Mouse (Mus musculus): ENCODE results near the gene Nol4l.
"Not testable (repeated sequence)": the region's sequence is repeated elsewhere in the genome, so short reads cannot be mapped to it uniquely, and the experiment has no call there.

The Nol4l gene

DNA sequence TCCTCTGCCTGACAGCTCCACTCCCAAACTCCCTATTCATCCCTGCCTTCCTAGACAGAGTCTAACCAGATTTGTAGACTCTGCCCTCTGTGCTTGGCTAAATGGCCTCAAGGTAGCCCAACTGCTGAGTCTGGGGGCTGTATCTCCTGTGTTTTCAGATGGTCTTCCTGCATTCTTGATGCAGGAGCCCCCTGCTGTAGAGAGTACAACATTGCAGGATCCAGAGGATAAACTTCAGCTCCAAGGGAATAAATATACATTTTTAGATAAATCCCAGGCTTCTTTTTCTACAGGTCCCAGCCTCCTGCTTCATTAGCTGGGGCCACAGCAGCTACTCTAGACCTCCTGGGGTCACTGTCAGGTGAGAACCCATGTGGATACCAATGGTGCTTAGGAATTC is 108.5 kb downstream of the Nol4l start:
- DNase-seq (ENCODE audit: low read depth, low spot score): no peak

DNA sequence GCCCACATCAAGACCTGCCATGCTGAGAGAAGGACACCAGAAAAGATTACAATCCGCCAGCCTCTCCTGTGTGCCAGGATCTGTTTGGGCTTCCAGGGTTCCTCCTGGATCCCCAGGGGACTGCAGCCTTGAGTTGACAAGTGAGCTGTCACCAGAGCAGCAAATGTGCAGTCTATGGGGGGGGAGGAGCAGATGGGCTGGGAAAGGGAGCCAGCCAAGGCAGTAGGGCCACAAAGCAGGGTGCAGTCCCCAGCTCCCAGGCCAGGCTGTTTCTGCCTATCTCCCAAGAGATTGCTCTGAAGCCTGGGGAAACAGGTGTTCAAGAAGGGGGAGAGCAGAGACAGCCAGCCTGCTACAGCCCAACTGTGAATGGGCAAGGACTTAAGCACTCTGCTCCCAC is 111.4 kb downstream of the Nol4l start:
- no peak for DNase-seq (ENCODE audit: low read depth, low spot score)

DNA sequence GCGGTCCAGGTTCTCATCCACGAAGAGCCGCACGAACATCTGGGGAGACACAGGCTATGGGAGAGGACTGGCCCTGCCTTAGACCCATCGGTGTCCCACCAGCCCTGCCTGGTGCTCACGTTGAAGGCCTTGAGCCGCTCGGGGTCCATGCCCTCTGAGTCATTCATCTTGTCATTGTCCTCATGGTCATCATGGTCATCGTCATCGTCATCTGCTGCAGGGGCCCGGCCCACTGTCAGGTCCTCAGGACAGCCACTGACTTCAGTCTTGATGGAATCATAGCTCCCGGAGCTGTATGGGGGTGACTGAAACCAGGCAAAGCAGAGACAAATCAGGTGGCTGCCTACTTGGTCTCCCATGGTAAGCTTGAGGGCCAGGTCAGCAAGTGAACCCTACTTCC is 111.9 kb downstream of the Nol4l start:
- no peak for DNase-seq (ENCODE audit: low read depth, low spot score)

DNA sequence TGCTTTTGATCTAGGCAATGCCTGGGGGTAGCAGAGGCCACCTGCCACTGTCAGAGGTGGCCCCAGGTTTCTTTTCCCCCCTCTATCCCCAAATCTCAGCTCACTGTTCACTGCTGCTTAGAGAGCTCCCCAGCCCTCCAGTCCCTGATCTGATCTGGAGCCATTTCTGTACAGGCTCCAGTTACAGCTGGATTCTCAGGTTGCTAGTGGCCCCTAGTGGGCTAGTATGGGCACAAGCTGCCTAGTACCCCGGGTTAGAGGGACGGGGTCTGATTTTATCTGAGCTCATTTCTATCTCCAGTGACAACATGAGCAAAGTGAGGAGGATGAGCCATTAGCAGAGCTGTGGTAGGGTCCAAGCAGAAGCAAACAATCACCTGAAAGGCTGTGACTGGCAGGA is 115.2 kb downstream of the Nol4l start:
- DNase-seq (ENCODE audit: low read depth, low spot score): no peak

DNA sequence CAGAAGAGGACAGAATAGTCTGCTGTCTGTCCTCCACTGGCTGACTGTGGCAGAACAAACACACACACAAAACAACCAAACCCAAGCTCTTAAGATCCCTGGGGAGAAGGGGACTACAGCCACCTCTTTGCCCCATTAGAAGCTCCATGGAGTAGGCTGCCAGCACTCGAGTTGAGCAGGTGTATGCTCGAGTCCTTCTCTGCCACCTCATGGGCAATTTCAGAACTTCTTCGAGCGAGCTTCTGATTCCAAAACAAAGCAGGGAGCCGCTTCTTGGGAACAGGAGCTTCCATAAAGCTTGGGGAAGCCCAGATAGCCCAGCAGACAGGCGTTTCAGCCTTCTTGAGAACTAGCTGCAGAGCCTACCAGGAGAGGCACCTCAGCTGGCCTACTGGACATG is 117.2 kb downstream of the Nol4l start:
- no peak for DNase-seq (ENCODE audit: low read depth, low spot score)

DNA sequence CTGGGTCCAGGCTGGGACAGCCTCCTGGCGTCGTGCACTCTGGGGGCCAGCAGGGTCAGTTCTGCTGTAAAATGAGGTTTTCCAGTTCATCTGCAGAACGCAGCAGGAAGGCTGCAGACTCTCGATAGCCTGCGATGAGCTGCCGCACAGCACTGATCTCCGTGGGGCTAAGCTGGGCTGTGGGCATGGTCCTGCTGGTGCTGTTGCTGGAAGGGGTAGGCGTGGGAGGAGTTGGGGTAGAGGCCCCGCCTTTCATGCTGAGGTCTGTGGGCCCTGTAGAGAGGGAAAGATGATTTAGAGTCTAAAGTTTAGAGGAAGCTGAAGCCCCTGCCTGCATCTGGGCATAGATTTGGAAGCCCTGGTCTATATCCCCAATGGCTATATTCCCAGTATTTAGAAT is 118.2 kb downstream of the Nol4l start:
- DNase-seq (ENCODE audit: low read depth, low spot score): no peak

DNA sequence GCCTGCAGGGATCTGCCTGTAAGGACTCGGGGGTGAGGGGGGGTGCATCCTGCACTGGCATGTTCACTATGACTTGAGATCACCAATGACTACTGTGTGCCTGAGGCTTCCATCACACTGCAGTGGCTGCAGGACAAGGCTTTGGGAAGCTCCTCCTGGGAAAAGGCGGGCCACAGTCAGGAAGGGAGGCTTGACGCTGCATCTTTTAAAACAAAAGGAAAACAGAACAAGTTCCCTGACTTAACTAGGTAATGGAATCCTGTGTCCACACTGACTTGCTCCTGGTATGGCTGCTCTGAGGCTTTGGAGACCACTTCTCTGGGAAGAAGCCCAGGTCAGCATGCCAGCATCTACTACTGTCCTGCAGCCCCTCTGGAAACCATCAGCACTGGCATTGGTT is 120.8 kb downstream of the Nol4l start:
- no peak for DNase-seq (ENCODE audit: low read depth, low spot score)

DNA sequence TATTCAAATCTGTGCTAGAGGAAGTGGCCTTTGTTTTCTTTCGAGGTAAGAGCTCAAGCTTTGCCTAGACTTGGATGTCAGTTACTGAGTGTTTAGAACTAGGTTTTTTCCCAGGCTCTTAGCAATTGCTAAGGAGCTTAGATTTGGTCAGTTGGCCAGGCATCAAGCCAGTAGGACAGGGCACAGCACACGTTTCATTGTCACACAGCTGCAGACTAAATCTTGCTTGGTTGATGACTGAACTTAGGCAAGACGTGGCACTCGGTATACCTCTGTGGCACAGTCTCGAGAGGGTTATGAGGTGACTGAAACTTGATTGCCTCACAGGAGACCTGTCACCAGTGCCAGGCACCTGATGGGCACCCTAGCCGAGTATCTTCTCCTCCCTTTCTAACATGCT is 122.9 kb downstream of the Nol4l start:
- no peak for DNase-seq (ENCODE audit: low read depth, low spot score)

DNA sequence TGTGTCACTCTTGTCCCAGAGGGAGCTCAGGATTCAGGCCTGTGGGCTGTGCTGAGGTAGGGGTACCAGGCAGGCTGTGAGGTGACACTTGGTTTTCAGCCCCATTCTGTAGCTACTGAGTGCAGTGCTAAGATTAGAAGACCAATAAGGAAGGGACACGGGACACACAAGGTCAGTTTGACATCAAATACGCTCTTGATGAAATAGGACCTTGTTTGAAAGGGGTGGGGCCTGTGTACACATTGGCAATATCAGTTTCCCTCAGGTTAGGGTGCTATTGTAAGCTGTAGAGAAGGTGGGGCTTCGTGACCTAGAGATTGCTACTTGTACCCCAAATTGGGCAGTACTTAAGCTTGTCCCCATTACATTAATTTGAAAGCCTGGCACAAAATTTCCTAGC is 124.9 kb downstream of the Nol4l start:
- no peak for DNase-seq (ENCODE audit: low read depth, low spot score)

DNA sequence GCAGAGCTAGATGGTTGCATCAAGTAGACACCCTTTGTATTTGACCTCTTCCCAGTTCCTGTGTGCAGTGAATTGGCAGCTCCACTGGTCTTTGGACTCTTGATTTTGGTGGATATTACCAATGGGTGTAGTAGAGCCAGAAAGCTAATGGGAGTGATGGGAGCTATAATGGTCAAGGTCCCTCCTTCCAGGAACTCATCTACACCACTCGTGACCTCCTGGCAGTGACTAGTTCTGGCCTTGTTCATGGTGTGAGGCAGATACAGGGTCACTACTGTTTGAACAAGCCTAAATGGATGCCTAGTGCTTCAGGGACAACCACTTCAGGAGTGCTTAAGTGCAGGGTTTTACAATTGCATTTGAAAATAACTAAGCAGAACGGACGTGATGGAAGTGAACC is 125.7 kb downstream of the Nol4l start:
- no peak for DNase-seq (ENCODE audit: low read depth, low spot score)

DNA sequence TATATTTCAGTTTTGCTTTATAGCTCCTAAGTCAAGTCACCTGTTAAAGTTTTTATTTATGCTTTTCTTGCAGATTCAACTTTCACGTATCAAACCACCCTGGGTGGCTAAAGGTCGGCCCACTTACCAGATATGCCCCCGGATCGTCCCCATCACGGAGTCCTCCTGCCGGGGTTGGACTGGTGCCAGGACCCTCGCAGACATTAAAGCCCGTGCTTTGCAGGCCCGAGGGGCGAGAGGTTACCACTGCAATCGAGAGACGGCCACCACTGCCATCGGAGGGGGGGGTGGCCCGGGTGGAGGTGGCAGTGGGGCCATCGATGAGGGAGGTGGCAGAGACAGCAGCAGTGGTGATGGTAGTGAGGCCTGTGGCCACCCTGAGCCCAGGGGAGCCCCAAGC is 130.6 kb downstream of the Nol4l start:
- no peak for DNase-seq (ENCODE audit: low read depth, low spot score)

DNA sequence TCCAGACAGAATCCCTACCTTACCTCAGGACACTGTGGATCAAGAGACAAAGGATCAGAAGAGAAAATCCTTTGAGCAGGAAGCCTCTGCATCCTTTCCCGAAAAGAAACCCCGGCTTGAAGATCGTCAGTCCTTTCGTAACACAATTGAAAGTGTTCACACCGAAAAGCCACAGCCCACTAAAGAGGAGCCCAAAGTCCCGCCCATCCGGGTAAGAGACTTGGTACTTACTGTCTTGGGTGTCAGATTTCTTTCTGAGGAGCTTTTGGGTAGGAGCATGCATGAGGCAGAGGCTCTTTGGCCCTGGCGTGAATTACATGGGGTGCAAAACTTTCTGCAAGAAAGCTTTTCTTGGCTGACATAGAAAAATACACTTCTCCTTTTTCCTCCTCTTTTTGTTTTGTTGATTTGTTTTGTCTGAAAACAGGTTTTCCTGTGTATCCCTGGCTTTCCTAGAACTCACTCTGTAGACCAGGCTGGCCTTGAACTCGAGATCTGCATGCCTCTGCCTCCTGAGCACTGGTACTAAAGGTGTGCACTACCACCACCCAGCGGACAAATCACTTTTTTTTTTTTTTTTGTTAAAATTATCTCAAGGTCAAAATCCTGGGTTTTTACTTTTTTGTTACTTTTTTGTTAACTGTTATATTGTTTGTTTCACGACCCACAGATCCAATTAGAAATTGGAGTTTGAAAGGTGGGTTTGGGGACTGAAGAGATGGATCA is 131.8 kb downstream of the Nol4l start:
- no peak for DNase-seq (ENCODE audit: low read depth, low spot score)

DNA sequence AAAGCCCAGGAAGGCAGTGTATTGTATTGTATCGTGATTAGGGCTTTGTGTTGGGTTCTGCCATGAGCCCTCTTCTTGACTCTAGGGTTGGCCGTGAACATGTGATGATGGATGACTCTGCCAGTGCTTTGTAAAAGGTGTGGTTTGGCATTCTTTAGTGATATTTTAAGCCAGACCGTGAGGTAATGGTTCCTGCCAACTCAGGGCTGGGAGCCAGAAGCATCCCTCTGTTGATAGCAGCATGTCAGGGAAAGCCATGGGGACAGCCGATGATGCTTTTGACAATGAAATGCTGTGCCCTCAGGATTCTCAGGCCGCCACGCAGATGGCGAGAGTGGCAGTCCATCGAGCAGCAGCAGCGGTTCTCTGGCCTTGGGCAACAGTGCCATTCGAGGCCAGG is 136.7 kb downstream of the Nol4l start:
- no peak for DNase-seq (ENCODE audit: low read depth, low spot score)

DNA sequence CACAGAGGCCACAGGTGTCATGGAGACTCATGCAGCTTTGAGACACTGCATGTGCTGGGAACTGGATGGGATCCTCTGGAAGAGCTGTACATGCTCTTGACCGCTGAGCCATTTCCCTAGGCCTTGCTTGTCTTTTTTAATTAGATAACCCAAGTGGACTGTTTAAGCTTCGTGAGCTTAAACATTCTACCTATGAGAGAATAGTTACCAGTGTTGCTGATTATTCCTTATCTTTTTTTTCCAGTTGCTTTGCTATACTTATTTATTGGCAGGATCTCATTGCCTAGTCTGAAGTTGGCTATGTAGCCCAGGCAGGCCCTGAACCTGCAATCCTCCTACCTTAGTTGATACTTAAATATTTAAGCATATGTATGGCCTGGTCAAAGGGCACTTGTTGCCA is 139.9 kb downstream of the Nol4l start:
- DNase-seq (ENCODE audit: low read depth, low spot score): no peak

DNA sequence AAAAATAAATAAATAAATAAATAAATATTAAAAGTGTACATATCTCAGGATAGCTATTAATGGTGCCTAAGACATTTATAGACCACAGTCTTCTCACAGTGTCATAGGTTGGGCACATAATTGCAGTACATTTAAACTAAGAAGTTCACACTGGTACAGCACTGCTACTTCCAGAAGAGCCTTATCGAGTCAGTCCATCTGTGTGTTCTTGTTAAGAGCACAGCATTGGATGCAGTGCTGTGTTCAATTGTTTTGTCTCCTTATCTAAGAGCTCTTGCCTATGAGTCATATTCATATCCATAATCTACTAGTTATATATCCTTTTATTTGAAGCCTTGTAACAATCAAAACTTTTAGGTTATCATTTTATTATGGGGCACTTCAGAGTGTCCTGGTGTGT is 149.3 kb downstream of the Nol4l start:
- no peak for DNase-seq (ENCODE audit: low read depth, low spot score)

DNA sequence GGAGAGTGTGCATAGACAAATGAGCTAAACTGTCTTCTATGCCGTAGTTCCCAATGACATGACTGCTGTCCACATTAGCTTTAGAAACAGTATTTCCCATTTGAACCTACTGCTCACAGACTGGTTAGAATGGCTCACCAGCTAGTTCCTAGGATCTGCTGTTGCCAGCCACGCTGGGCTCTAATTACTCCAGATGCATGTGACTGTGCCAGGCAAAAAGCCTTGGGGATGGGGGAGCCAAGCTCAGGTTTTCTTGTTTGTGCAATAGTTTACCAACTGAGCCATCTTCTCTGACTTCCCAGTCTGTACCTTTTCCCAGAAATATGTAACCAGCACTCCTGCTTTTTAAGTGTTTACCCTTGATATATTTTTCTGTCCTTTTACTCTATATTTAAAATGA is 154.4 kb downstream of the Nol4l start:
- no peak for DNase-seq (ENCODE audit: low read depth, low spot score)

DNA sequence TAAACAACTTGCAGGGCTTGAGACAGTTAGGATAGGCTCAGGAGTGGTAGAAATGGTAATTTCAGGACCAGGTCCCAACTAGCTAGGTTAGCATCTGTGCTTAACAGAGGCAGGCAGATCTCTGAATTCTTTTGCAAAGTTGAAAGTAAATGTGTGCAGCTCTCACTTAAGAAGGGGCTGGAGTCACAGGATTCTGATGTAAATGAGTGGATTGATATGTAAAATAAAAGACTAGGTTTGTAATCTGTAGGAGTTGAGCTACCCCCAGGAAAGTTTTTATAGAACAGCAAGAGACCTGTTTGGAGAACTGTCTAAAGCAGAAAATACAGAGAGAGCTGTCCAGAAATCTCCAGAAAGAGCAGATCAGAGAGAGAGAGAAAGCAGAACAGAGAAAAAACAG is 158.9 kb downstream of the Nol4l start:
- no peak for DNase-seq (ENCODE audit: low read depth, low spot score)

DNA sequence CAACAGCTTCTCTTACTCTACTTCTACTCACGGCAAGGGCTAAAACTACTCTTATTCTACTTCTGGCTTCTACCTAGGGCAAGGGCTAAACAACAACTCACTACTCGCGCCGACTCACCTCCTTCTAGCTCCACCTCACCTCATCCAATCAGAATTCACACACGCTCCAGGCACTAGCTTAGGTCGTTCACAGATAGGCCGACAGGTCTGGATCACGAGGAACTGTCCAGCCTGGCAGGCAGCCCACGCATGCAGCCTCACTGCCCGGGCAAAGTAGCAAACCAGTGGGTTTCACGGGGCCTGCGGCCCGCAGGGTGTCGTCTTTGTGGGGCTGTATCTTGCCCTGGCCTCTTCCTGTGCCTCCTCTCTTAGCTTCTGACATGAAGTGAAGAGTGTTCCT is 165.2 kb downstream of the Nol4l start:
- not testable (repeated sequence) for DNase-seq (ENCODE audit: low read depth, low spot score)

DNA sequence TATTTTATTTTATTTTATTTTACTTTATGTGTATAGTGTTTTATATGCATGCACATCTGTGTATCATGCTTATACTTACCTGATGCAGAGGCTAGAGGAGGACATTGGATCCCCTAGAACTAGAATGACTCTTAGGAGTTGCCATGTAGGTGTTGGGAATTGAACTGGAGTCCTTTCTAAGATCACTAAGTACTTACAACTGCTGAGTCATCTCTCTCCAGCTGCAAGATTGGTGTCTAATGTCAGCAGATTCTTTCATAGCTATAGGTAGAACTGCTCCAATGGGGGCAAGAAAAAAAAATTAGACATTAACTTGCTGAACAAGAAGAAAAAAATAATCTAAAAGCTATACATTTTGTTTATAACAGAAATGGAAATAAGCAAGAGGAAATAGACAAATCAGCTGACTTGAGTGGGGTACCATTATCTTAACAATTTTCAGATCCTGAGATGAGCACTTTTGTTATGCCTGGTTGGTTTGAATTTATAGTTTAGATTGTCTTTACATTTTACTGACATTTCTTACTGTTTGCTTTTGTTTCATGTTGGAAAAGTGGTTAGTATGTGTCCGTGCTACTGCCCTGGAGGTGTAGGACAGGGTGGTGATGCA is 168.6 kb downstream of the Nol4l start:
- DNase-seq (ENCODE audit: low read depth, low spot score): no peak
